Mouse (Mus musculus) hindbrain, embryonic 12.5 days (tissue): Measurements from ENCODE around the gene Arhgef17. TPM values are rescaled to one million over a fixed set of nuclear protein-coding genes. Genes with fewer than 3 reads are reported as not detected.
A peak's percentile ranks its signal among the peaks of the same experiment; 100 is the strongest.

ENCODE experiments used
- ATAC-seq: fragments of 200-750 bp; cut with Nextera tagmentation; 2 replicates; pipeline ENCODE4 v1.8.0; 2017; ENCODE audit warnings: moderate TSS enrichment; ENCODE audit not compliant: low FRiP score
- H3K27ac ChIP-seq: fragments of 300-500 bp; sonication (generic); 2 replicates; pipeline ENCODE4 v1.5.1; 2016; ENCODE audit warnings: mild to moderate bottlenecking
- H3K27me3 ChIP-seq: fragments of 300-500 bp; sonication (generic); 2 replicates; pipeline ENCODE4 v1.6.1; 2016; ENCODE audit warnings: mild to moderate bottlenecking
- H3K36me3 ChIP-seq: fragments of 300-500 bp; sonication (generic); 2 replicates; pipeline ENCODE4 v1.6.1; 2016; ENCODE audit warnings: mild to moderate bottlenecking
- H3K4me1 ChIP-seq: fragments of 300-500 bp; sonication (generic); 2 replicates; pipeline ENCODE4 v1.6.1; 2016
- H3K4me2 ChIP-seq: fragments of 300-500 bp; sonication (generic); replicated peaks from 2 replicates; pipeline ENCODE4 v1.6.1; 2016; ENCODE audit warnings: mild to moderate bottlenecking
- H3K4me3 ChIP-seq: fragments of 300-500 bp; sonication (generic); 2 replicates; pipeline ENCODE4 v1.5.1; 2016; ENCODE audit warnings: mild to moderate bottlenecking
- H3K9ac ChIP-seq: fragments of 300-500 bp; sonication (generic); 2 replicates; pipeline ENCODE4 v1.6.1; 2016; ENCODE audit warnings: mild to moderate bottlenecking, moderate library complexity
- H3K9me3 ChIP-seq: fragments of 300-500 bp; sonication (generic); replicated peaks from 2 replicates; pipeline ENCODE4 v1.6.1; 2016; ENCODE audit warnings: mild to moderate bottlenecking
- WGBS: fragments of 180-500 bp; shearing (Covaris S2); methylation state at CpG from one replicate; pipeline ENCODE4 v1.1.7; 2016; 5-methylcytosine and 5-hydroxymethylcytosine counted together
- polyA plus RNA-seq: library from polyadenylated mRNA; unstranded; fragments of >200 nt; fragmentation: Nextera tagmentation; extraction: Ambion mirVana; gene quantifications from 2 replicates; pipeline ENCODE4 v1.2.1, GENCODE M21; 2016

The Arhgef17 gene
- polyA plus RNA-seq, 1 experiment from 2014 or later, result 9.1 TPM

DNA sequence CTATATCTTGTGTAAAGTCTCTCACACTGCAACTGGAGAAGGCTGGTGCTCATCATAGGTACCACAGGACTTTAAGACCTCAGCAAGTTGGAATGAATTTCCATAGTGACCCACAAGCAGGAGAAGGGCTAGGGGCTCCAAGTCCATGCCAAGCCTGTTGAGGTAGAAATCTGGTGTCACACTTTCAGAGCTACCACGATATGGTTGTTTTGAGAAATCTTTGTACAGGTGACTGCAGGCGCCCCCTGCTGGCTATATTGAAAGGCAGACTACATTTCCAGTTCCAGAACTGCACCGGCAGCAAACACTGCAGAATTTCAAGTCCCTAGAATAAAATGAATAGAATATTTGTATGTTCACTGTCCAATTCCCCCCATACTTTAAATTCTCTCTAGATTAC, 65.2 kb downstream of the Arhgef17 start:
- Histone ChIP-seq H3K27me3 (no peaks in the 10 kb centered on the region), H3K4me2 (no peak overlapping the region), H3K9me3 (no peaks in the 10 kb centered on the region), H3K27ac (no peak overlapping the region), H3K4me3 (no peak overlapping the region), H3K9ac (no peak overlapping the region), H3K4me1 (peaks cover 8% of the 10 kb centered on the region), H3K36me3 (no peaks in the 10 kb centered on the region)
- no peak for ATAC-seq
- WGBS, result 10% methylated on average over 3 of the region's 3 CpGs

DNA sequence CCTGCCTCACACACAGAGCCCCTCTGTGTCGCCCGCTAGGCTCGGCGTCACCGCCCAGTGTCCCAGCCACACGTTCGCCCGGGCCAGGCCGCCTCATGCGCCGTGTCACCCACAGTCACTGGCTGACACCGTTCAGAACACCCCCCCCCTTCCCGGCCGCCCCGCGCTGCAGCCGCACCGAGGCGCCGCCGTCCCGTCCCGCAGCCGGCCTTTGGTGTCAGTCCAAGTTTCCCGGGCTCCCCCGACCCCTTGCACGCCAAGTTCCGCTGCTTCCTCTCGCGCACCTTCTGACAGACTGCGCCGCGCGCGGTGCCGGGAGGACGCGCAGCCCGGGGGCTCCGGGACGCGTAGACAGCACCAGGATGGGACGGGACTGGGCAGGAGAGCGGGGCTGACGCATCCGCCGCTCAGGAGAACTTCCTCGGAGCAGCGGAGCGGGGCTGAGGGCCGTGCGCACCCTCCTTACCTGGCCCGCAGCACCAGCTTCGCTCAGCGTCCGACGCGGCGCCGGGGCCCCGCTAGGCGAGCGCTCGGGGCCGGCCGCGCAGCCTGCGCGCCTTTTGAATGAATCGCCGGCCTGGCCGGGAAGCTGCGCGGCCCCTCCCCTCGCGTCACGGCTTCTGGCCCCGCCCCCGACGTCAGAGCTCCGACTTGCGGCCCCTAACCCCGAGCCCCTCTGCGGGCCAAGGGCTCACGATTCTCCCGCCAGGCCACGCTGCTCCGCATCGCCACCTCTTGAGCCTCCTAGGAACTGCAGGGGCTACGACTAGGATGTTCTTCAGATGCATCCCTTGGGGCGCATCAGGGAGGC, 68.9 kb downstream of the Arhgef17 start, which contains the start of gene Relt:
Relt (minus strand) TSS at position 619 of the 811 bp plus-strand sequence.
- peak; percentile 94 for ATAC-seq
- Histone ChIP-seq H3K4me3 (peak within 1 kb of the TSS; percentile 77), H3K4me1 (peaks cover 10% of the 10 kb centered on the region), H3K27ac (peak within 1 kb of the TSS; percentile 73), H3K27me3 (no peaks in the 10 kb centered on the region), H3K9me3 (no peaks in the 10 kb centered on the region), H3K36me3 (no peaks in the 10 kb centered on the region), H3K9ac (peak within 1 kb of the TSS; percentile 76), H3K4me2 (peak within 1 kb of the TSS; percentile 95)
- 1% methylated on average over 91 of the region's 91 CpGs for WGBS

DNA sequence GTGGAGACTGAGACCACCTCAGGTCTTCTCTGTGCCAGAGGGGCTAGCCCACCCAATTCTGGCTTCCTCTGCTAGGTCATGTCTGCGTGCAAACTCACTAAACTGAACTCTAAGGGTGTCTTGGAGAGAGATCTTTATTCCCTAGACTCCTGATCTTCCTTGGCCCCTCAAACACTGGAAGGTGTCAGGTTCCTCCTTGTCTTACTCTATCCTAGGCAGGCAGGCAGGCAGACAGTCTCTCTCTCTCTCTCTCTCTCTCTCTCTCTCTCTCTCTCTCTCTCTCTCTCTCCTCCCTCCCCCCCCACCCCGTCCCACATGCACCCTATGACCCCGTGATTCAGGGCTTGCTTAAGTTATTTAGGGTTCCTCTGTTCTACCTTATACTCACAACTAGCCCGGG, 69.6 kb downstream of the Arhgef17 start:
- ATAC-seq, result 0 out of 2 replicates have a peak, but pooled peaks have one; percentile 0
- H3K4me3 ChIP-seq, result peak overlapping the region; percentile 77
- H3K9ac ChIP-seq, result peak overlapping the region; percentile 76
- no peaks in the 10 kb centered on the region for H3K27me3 ChIP-seq
- peak overlapping the region; percentile 95 for H3K4me2 ChIP-seq
- no peaks in the 10 kb centered on the region for H3K9me3 ChIP-seq
- peaks cover 11% of the 10 kb centered on the region for H3K4me1 ChIP-seq
- no peak overlapping the region for H3K27ac ChIP-seq
- 9% methylated on average over 4 of the region's 4 CpGs for WGBS
- no peaks in the 10 kb centered on the region for H3K36me3 ChIP-seq

- no peak overlapping the region for H3K4me2 ChIP-seq
- no peak for ATAC-seq
- WGBS, result 93% methylated on average over 5 of the region's 5 CpGs
- H3K36me3 ChIP-seq, result no peaks in the 10 kb centered on the region
- H3K9ac ChIP-seq, result no peak overlapping the region
- no peaks in the 10 kb centered on the region for H3K27me3 ChIP-seq
- no peak overlapping the region for H3K4me3 ChIP-seq
- no peak overlapping the region for H3K27ac ChIP-seq
- H3K9me3 ChIP-seq, result no peaks in the 10 kb centered on the region
- peaks cover 14% of the 10 kb centered on the region for H3K4me1 ChIP-seq
These were observed 70.7 kb downstream of the Arhgef17 start for GRCm38 (mm10) chr7:100861209-100861608.

DNA sequence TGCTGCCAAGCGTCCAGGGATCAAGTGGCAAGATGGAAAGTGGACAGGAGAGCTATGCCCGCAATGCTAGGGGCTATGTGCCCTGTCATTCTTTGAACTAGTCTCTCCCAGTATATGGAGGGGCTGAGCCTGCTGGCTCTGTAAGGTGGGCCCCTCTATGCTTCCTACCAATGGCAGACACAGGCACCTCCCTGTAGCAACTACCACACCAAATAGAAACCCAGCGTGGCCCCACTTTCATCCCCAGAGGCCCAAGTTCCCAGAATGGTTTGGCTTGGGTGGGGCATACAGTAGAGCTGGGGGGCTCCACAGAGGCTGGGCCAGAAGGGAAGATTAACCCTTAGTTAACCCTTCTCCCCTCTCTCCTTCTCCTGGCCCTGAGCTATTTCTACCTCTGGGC, 71.5 kb downstream of the Arhgef17 start:
- Histone ChIP-seq H3K36me3 (no peaks in the 10 kb centered on the region), H3K4me1 (peaks cover 16% of the 10 kb centered on the region), H3K4me2 (no peak overlapping the region), H3K4me3 (no peak overlapping the region), H3K27ac (no peak overlapping the region), H3K9ac (no peak overlapping the region), H3K27me3 (no peaks in the 10 kb centered on the region), H3K9me3 (no peaks in the 10 kb centered on the region)
- WGBS, result 79% methylated on average over 3 of the region's 3 CpGs
- ATAC-seq, result no peak

DNA sequence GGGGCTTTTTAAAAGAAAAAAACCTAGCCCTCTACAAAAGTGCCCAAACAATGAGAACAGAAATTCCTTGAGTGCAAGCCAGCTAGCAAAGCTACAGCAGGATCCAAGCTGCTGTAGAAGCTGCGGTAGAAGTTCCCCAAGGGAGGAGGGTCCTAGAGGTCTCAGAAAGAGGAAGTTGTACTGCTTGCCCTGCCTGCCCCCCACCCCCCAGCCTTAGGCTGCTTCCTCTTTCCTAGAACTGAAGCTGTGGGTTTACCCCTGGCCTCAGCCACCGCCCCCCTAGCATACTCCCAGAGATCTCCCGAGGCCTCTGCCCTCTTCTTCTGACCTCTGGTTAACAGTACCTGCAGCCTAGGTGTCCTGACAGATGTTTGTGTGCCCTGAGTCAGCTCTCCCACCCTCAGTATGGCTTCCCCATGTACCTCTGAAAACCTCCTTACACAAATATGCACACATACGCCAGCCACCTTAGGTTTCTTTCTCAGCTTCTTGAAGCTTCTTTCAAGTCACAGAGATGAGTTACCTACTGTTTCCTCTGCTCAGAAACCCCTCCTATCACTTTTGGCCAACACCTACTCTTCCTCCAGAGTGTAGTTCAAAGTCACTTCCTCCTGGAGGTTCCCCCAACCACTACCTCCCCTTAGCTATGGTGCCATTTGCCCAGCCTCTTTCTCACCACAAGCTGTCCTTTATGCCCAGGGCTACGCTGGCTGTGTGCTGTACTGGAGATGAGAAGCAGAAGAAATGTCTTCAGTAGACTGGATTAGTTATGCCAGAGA, 75.9 kb downstream of the Arhgef17 start:
- Histone ChIP-seq H3K4me3 (no peak overlapping the region), H3K27me3 (no peaks in the 10 kb centered on the region), H3K36me3 (no peaks in the 10 kb centered on the region), H3K4me1 (peaks cover 30% of the 10 kb centered on the region), H3K9ac (no peak overlapping the region), H3K9me3 (no peaks in the 10 kb centered on the region), H3K4me2 (no peak overlapping the region), H3K27ac (no peak overlapping the region)
- 71% methylated on average over 5 of the region's 5 CpGs for WGBS
- no peak for ATAC-seq

DNA sequence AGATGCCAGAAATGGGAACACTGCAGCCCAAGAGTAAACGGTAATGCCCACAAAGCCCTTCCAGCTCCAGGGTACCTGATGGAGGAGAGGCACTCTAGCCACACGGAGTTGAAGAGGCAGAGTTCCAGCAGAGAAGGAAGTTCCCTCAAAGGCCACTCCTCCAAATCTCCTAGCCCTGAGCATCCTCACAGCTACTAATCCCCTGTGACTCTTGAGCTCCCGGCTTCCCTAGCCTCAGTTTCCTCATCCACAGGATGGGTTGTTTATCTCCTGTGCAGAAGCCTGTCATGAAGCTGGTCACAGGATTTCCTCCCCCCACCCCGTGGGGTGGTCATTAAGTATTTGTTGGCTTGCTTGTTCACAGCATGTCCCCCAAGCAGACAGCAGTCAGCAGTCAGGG, 76.6 kb downstream of the Arhgef17 start:
- H3K4me1 ChIP-seq, result peaks cover 30% of the 10 kb centered on the region
- H3K27me3 ChIP-seq, result no peaks in the 10 kb centered on the region
- 47% methylated on average over 4 of the region's 4 CpGs for WGBS
- H3K9ac ChIP-seq, result no peak overlapping the region
- H3K27ac ChIP-seq, result no peak overlapping the region
- no peak for ATAC-seq
- no peaks in the 10 kb centered on the region for H3K36me3 ChIP-seq
- H3K9me3 ChIP-seq, result no peaks in the 10 kb centered on the region
- H3K4me3 ChIP-seq, result no peak overlapping the region
- H3K4me2 ChIP-seq, result no peak overlapping the region

DNA sequence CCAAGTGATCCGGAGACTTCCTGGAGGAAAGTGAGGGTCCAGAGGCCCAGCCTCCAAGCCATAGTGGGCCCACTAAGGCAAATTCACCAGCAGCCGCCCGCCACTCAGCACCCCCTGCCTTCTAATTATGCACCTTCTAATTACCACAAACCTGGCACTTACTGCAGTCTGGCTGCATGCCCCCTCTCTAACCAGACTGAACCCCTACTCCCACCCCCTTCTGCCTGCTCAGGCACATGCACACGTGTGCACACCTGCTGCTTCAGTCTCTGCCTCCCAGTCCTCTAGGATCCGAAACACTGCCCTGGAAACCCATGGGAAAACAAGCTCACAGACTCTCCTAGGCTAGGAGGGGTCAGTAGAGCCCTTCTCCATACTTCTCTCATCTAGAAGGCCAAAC, 77.0 kb downstream of the Arhgef17 start:
- H3K36me3 ChIP-seq, result no peaks in the 10 kb centered on the region
- WGBS, result 72% methylated on average over 5 of the region's 5 CpGs
- H3K4me1 ChIP-seq, result peaks cover 30% of the 10 kb centered on the region
- no peak overlapping the region for H3K4me3 ChIP-seq
- H3K4me2 ChIP-seq, result no peak overlapping the region
- ATAC-seq, result no peak
- H3K9me3 ChIP-seq, result no peaks in the 10 kb centered on the region
- no peak overlapping the region for H3K9ac ChIP-seq
- no peak overlapping the region for H3K27ac ChIP-seq
- H3K27me3 ChIP-seq, result no peaks in the 10 kb centered on the region

- Histone ChIP-seq H3K4me1 (peaks cover 30% of the 10 kb centered on the region), H3K36me3 (no peaks in the 10 kb centered on the region), H3K9me3 (no peaks in the 10 kb centered on the region), H3K27ac (no peak overlapping the region), H3K27me3 (no peaks in the 10 kb centered on the region), H3K4me3 (no peak overlapping the region), H3K9ac (no peak overlapping the region), H3K4me2 (no peak overlapping the region)
- ATAC-seq, result no peak
- 47% methylated on average over 6 of the region's 6 CpGs for WGBS
These were observed 77.6 kb downstream of the Arhgef17 start for GRCm38 (mm10) chr7:100854137-100854814.

GRCm38 (mm10) chr7:100853396-100853795, 78.5 kb downstream of the Arhgef17 start:
- H3K9me3 ChIP-seq, result no peaks in the 10 kb centered on the region
- WGBS, result 72% methylated on average over 3 of the region's 3 CpGs
- H3K9ac ChIP-seq, result no peak overlapping the region
- ATAC-seq, result no peak
- H3K4me1 ChIP-seq, result peaks cover 30% of the 10 kb centered on the region
- no peak overlapping the region for H3K27ac ChIP-seq
- no peak overlapping the region for H3K4me3 ChIP-seq
- no peaks in the 10 kb centered on the region for H3K36me3 ChIP-seq
- no peaks in the 10 kb centered on the region for H3K27me3 ChIP-seq
- H3K4me2 ChIP-seq, result no peak overlapping the region

DNA sequence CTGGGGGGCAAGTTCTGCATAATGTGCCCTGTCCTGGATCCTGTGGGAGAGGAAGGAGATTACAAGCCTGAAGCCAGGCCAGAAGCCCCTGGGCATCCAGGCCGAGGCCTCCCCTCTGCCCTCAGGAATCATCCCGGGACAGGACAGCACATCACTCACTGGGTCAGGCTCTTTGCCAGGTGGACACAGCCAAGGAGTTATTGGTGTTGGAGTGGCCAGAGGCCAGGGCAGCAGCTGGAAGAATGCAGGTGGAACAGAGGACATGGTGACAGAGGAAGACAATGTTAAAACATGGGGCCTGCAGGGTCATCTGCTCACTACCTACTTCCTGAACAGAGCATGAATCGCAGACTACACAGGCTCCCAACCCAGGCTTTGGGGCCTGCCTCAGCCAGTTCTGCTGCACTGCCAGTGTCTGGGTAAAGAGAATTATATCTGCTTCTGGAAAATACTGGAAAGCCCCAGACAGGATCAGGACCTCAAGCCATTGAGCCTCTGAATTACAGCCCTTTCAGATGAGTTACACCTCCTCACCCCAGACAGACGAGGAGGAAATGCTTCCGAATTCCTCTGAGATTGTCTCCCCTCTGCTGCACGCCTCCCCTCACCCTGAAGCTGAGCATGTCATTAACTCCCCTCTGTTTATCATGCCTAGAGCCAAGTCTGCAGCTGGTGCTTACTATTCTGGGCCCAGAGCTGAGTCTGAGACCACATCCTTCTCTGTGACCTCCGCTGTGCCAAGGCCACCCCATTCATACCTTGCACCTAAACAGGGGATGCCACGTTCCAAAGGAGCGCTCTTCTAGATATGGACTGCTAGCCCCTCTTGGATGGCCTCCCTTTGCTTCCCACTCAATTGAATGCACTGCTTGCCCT, 80.2 kb downstream of the Arhgef17 start:
- Histone ChIP-seq H3K27ac (no peak overlapping the region), H3K4me3 (no peak overlapping the region), H3K4me1 (peaks cover 26% of the 10 kb centered on the region), H3K36me3 (no peaks in the 10 kb centered on the region), H3K9ac (no peak overlapping the region), H3K4me2 (no peak overlapping the region), H3K9me3 (no peaks in the 10 kb centered on the region), H3K27me3 (no peaks in the 10 kb centered on the region)
- no peak for ATAC-seq
- WGBS, result 75% methylated on average over 9 of the region's 9 CpGs
